Mouse (Mus musculus) CD4-positive naive resting alpha-beta T cell, adult 57 days (primary cell): ENCODE measurements around the gene Ttc21a. TPM values are rescaled to one million over a fixed set of nuclear protein-coding genes. Genes with fewer than 3 reads are reported as not detected.

Experiments
- total RNA-seq: library from RNA; stranded (reverse); gene quantifications from one replicate; pipeline ENCODE4 v1.2.4, GENCODE M21; 2023

The Ttc21a gene
- total RNA-seq = not detected

DNA sequence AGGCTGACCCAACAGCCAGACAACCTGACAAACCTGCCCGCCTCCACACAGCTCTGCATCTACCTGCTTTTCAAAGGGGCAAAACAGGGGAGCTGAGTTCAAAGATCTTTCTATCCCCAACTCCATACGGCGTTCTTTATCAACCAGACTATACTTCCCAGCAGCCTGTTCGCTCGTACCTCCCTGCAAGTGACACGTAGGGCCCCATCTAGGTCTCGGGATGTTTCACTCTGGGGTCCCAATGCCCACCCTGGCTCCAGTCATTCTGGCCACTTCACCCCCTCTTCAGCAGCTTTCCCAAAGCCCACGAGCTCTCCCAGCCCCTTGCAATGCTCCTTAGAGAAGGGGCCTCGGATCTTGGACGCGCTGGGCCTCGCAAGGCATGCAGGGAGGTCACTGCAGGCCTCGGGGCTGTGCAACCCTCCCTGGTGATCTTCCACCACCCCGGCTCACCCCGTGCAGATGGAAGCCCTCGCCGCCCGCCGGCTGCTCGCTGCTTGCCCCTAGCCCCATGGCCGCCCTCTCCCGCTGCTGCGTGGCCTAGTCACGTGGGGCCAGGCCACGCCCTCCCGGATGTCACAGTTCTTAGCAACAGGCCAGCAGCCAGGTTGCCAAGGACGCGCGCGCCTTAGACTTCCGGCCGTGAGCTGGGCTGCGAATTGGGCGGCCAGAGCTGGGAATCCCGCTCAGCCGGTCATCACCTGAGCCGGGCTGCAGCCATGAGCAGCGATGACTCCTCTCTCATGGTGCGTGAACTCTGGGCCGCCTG is at the start of gene Ttc21a, which contains the start of gene Gorasp1:
Ttc21a (plus strand) TSS at position 602 of the 769 bp plus-strand sequence.
Gorasp1 (minus strand) TSS at position 561 of the 769 bp plus-strand sequence.

DNA sequence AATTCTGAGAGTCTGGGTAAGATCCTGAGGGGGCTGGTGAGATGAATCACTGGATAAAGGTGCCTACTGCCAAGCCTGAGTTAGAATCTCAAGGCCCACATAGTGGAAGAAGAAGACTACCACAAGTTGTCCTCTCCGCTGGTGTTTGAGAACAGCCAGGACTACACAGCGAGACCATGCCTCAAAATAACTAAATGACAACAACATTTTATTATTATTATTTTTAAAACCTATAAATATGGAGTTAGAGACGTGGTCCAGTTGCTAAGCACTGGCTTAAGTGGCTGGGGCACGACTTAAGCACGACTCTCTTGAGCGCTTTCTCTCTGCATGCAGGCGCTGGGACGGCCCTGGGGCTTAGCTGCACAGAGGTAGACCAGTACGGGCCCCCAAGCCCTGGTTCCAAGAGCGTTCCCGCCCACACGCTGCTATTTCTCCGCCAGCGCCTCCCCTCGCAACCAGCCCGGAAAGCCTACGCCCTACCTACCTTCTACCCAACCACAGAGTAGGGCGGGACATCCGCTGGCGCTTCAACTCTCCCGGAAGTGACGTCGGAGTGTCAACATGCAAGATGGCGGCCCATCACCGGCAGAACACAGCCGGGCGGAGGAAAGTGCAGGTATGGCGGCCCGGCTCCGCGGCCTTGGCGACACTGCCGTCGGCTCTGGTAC is 42.9 kb upstream of the Ttc21a start, which contains the start of gene Wdr48:
Wdr48 (plus strand) TSS at position 540 of the 671 bp plus-strand sequence.

DNA sequence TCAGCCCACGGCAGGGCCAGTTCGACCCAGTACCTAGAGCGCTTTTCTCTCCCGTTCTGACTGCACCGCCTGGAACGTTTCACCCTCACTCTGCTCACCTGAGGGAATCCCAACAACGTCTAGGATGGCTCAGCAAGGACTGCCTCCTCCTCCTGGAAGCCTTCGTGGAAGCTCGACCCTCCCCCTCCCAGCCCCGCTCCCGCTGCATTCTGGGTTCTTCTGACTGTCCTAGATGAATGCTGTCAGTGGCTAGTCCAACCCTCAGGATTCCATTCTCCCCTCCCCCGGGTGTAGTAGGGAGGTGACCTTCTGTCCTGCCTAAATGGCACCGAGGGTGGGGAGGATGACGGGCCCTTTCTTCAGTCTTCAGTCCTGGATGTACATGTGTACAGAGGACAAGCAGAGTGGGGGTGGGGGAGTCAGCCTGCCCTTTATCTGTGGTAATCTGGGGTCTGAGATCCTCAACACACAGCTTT is 47.2 kb downstream of the Ttc21a start, which contains the start of gene Csrnp1:
Csrnp1 (minus strand) TSS at position 123 of the 476 bp plus-strand sequence.

Other genes with a start within 250 kb of the Ttc21a start
- not detected for gene Scn10a, start 218.3 kb upstream of the Ttc21a start, total RNA-seq
- gene Scn11a, start 112.2 kb upstream of the Ttc21a start, total RNA-seq = not detected
- 69.2 TPM for gene Wdr48, start 42.7 kb upstream of the Ttc21a start, total RNA-seq
- gene Gorasp1, start within 50 bp of the Ttc21a start, total RNA-seq = 2.5 TPM
- gene Csrnp1, start 47.1 kb downstream of the Ttc21a start, total RNA-seq = 201 TPM
- gene Xirp1, start 86.0 kb downstream of the Ttc21a start, total RNA-seq = not detected
- gene Cx3cr1, start 132.3 kb downstream of the Ttc21a start, total RNA-seq = 0.74 TPM
- gene Ccr8, start 154.5 kb downstream of the Ttc21a start, total RNA-seq = 3.7 TPM
- 29.6 TPM for gene Slc25a38, start 172.8 kb downstream of the Ttc21a start, total RNA-seq
- gene Rpsa, start 190.1 kb downstream of the Ttc21a start, total RNA-seq = 2,922 TPM
- gene Mobp, start 212.1 kb downstream of the Ttc21a start, total RNA-seq = not detected